Mouse (Mus musculus) left cerebral cortex, adult 11 months (tissue): ENCODE data around the gene Eea1.
"Not testable (repeated sequence)": the region's sequence is repeated elsewhere in the genome, so short reads cannot be mapped to it uniquely, and the experiment has no call there.

Experiments used
- DNase-seq: peaks from one replicate; pipeline ENCODE4 v3.0.0; 2022; ENCODE audit warnings: low spot score

The Eea1 gene

DNA sequence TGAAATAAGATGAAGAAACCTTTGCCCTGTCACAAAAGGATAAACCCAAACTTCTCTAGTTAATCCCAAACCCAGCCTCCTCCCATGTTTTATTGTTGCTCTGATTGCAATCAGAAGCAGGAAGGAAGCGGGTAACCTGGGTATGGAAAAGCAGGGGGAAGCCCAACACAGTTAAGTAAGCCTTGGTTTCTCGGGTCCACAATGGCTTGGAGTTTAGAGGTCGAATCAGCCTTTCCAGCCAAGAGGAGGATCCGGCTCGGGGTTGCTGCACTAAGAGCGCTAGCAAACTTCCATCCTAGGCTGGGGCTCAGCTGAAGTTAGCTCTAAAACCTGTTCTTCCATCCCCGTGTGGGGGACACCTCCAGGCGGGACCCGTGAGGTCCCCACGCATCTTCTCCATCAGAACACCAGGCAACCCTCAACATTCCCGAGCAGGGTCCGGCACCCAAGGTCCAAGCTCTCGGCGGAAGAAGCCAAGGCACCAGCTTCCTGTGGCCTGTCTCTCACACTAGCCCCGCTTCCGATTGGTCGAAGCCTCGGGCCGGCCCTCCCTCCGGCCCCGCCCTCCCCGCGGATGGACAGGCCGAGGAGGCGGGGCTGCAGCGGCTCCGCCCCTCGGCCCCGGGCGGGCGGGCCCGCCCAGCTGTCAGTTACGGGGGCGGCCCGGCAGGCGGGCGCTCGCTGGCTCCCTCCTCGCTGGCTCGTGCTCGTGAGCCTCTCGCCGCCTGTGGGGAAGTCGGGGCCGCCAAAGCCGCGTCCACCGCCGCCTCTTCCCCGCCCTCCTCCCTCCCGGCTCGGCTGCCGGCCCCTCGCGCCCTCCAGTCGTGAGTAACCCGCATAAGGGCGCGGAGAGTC, at the start of gene Eea1:
Eea1 (plus strand) TSS at position 605 of the 855 bp plus-strand sequence.
- DNase-seq, result peak; percentile 88

DNA sequence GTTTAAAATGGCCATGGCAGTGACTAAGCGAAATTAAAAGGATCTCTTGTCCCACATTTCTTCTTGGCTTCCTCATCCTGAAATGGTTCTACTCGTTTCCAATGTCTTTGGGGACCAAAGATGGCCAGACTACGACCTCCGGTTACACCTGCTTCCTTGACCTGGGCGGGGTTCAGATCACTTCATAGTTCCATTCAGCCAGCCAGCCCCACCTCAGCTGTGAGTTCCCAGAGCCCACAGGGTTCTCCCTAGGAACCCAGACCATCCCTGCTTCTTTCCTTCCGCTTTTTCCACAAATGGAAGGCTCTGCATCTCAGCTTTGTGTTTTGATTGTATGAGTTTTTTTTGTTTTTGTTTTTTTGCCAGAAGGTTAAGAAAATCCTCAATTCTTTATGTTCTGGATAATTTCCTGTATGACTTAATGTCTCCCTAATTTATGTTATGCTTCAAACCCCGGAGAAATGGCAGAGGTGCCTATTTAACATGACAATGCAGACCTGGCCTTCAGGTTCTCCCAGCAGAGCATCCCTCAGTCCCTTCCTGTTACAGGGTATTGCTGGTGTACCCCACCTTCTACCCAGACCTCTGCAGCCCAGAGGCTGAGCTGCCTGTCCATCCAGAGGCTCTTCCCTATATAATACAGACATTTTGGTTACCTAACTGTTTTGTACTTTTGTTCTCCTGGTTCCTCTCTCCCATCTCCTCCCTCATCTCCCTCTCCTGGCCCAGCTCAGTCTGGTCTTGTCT, 49.1 kb upstream of the Eea1 start:
- no peak for DNase-seq

DNA sequence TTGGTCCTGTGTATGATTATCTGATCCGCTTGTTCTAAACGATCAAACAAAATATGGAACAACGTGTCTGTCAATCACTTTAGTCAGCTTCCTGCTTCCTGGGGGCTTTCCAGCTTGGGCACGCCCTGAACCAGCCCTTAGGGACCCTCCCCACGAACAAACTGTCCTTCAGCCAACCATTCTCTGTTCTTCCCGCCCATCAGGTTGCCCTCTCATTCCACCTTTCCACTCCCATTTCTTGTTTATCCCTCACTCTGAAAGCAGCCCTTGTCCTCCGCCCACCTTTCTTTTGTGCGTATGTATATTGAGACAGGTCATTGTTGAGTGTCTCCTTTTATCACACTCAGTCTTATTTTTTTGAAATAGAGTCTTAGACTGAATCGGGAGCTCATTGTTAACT, 48.3 kb upstream of the Eea1 start:
- no peak for DNase-seq

DNA sequence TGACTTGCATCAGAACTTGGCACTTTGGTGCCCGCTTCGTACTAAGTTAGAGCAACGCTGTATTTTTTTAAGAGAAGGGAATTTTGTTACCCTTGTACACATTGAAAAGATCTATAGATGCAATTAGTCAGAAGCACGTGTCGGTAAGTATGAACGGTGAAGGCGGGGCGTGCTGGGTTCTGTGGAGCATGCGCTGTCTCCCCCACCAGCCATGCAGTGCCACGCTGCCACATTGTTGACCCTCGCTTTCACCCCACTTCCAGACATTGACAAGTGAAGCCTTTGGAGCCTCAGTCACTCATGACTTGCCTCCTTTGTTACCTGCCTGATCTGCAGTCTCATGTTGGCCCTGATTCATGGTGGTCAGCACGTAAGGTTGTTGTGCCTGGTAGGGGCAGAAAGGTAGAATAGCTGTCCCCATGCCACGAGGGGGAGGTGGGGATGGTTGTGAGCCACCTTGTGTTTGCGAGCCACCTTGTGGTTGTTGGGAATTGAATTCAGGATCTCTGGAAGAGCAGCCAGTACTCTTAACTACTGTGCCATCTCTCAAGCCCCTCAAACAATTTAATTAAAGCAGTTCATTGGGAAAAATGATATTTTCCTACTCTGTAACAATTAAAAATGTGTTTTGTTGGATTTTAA, 47.0 kb upstream of the Eea1 start:
- DNase-seq, result no peak

DNA sequence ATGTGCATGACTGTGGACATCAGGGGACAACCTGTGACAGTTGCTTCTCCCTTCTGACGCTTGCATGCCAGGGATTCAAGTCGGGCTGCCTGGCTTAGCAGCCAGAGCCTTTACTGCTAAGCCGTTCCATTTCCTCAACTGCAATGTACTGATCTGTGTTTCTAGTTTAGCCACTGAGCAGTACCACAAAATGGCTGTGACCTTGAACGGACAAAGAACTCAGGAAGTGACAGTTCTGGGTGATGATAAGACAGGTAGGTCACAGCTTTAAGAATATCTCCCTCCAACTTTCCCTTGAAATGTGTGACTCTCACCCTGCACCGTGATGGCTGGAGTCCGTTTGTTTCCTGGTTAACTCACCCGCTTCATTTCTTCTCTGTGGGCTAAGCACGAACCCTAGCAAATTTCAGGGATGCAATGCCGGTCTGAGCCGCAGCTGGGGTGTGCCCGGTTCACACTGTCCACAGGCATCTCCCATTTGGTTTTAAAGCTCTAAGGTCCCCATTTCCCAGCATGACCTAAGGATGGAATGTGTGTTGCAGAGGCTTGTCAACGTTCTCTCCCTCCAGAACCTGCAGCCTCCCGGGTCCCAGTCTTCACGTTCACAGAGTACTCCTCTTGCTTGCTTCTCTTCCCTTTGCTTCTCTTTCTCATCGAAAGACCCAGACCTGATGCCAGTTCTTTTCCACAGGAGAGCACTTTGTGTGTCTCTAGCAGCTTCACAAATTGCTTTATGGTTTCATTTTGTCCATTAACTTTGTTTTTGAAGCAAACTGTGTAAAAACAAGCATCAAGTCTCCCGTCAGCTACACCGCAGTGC, 46.2 kb upstream of the Eea1 start:
- DNase-seq, result peak; percentile 5

DNA sequence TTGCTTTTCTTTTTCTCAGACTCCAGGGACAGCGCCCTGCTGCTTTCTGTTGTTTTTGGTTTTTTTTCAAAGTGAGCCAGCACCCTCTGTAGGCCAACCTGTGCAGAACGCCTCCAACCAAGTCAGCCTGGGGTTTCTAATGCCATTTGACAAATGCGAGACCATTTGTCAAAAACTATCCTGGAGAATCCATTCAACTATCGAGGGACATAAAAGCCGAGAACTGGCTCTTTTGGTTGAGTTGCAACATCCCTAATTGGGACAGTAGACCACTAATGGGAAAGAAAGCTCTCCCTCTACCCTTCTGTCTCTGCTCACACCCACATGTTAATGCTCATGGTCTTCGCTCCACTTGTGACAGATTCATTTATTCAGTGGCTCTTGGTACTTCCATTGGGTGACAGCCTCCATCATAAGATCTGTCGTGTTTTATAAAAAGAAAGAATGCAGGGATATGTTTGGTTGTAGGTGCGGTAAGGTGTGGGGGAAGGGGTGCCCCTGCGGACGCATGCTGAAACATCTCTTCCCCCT, 45.5 kb upstream of the Eea1 start:
- peak; percentile 42 for DNase-seq

DNA sequence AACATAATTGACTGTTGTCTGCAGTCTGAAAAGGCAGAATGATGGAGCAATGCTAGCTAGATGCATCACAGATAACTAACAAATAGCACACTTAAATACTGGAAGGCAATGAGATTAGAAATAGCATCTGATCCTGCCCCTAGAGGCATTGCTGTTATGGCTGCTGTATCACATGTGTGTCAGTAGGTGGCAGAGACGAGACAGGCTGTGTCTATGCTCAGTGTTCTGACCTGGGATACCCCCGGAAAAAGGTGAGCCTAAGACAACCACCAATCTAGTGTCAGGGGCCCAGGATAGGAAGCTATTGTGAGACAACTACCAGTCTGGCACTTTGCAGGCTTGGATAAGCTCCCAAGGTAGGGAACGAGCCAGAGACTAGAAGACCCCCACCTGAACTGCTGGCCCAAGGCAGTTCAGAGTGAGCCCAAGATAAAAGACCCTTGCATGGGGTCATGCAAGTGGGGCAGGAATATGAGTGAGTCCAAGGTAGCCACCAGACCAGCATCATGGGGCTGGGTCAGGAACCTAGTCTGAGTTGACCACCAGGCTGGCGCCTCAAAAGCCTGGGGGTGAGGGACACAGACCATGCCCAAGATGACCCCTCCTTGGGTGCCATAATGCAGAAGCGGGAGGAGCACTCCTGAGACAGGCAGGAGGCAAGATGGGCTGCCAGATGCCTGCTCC, 41.8 kb upstream of the Eea1 start:
- peak; percentile 17 for DNase-seq

DNA sequence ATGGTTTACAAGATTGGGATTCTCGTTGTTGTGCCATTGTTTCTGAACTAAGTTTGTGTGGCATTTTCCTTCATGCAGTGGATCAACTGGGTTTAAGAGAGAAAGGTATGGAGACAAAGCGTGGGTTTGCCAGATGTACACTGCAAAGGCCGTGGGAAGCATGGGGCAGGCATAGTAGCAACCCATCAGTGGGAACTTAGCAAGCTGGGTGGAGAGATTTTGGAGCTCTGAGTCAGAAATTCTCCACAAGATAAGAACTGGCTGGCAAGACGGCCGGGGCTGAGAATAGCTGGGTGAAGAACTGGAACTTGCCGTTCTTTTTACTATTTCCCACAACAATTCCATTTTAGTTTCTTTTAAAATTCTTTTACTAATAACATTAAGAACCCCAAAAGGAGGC, 35.8 kb upstream of the Eea1 start:
- no peak for DNase-seq

DNA sequence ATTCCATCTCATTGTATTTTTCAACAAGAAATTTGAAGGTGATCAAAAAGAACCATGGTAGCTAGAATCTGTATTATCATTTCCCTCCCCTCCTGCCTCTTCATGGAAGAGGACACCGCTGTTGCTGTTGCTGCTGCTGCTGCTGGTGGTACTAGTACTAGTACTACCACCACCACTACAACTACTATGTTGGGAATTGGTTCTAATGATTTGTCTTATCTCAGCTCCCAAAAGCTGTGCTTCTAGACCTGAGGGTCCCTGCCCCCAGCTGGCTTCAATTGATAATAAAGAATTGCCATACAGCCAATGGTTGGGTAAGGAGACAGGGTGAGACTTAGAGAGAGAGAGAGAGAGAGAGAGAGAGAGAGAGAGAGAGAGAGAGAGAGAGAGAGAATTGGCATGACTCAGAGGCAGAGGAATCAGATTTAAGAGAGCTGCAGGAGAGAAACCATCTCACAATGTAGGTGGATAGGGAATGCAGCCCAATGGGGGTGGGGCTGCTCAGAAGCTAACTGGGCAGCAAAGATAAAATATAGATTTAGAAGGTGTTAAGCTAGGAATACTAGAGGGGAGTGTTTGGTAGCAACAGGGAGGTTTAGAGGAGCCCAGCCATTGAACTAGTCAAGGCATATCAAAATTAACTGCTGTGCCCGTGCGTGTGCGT, 31.1 kb upstream of the Eea1 start:
- DNase-seq, result no peak

DNA sequence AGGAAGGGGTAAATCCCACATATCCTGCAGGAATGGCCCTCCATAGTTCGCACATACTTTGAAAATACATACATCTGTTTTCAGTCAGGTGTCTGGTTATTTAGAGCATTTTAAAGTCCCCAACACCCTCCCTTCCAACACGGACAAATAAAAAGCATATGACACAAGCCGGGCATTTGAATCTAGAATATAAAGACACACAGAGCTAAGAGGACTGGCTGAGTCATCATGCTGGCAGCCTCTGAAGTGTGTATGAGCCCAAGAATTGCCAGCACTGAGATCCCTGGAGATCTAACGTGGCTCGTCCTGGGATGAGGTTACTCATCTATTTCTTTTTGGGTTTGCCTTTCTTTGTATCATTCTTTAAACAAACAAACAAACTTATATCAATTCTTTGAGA, 29.4 kb upstream of the Eea1 start:
- no peak for DNase-seq

DNA sequence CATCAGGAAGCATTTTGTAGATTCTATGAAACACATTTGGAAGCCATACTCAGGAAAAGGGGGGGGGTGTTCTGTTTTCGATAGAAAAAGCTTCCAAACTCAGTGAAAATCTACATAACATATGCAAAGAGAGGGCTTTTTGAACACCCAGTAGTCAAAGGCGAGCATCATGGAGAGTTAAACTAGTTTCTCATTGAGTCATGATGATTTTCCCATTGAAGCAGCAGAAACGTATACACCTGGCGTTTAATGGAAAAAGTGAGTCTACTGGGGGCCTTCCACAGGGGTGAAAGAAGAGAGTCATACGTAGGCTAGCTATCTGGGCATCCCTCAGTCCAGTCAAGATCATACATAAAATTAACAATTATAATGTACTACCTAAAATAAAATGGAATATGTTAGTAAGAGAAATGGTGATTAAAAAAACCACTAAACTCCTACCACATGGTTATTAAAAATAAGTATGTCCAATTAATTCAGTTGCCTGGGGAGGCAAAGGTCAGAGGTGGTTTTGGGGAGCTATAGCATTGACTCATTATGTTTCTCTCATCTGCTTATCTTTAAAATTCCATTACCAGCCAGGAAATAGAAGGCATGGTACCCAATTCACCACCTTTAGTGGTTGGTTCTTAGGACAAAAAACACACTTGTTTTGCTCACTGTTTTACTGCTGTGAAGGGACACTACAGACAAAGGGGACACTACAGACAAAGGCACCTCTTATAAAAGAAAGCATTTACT, 25.8 kb upstream of the Eea1 start:
- DNase-seq, result no peak

DNA sequence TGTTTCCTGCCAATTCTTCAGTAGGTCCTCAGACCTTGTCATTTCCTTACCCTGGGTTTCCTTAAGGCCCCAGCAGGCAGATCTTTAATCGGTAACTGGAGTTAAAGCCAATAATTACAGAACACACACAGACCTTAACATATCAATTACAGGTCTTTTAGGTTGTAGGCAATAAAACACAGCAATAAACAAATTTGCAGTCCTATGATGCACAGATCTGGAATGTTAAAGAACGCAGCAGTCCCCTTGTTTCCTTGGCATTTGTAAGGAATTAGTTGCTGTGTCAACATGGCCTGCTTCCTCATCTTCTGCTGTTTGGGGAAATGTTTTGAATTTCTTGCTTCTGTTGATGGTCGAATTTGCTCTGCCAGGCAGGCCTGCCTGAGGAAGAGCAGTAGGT, 21.7 kb upstream of the Eea1 start:
- DNase-seq, result no peak

DNA sequence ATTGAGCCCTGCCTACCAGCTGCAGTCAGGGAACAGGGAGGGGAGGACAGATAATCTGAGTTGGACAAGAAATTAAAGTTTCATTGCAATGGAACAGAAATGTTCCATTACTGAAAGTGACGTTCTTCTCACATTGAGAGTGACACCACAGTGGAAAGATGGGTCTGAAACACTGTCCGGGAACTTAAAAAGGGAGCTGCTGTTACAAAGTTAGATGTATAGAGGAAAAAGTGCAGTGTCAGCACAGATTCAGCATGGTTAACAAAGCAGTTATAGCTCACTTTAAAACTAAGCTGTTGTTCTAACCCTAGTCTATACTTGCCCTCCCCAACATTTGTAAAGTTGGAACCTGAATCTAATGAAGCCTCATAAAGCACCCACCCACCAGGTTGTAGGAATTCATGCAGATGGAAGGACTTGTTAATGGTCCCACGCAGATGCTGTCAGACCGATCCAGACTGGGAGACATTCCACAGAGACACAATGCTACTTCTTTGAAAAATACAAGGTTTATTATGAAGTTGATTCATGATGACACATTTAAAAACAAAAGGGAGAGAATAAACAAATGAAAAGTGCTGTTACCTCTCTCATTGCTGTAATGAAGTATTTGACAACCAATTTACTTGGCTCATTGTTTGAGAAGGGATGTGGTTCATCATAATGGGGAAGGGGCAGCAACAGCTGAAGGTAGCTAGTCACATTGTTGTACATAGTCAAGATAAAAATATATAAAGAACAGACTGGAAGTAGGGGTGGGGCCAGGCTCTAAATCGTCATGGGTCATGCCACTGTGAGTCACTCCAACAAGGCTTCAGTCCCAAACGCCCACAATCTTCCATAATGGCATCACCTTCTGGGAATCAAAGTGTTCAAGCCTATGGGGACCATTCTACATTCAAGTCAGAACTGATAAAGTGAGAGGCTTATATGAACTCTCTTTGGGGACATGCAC, 16.9 kb upstream of the Eea1 start:
- no peak for DNase-seq

DNA sequence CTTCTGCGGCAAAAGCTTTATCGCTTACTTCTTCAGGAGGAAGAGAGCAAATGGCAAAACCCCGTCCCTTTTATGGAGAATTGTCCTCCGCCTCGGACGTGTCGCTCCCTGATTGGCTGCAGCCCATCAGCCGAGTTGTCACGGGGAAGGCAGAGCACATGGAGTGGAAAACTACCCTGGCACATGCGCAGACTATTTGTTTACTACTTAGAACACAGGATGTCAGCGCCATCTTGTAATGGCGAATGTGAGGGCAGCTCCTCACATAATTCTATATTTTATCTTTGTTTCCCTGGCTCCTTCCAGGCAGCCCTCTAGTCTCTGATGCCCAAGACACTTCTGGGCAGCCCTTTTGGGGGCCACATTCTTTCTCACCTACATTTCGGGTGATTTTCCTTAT, 6.8 kb upstream of the Eea1 start:
- DNase-seq, result not testable (repeated sequence)

DNA sequence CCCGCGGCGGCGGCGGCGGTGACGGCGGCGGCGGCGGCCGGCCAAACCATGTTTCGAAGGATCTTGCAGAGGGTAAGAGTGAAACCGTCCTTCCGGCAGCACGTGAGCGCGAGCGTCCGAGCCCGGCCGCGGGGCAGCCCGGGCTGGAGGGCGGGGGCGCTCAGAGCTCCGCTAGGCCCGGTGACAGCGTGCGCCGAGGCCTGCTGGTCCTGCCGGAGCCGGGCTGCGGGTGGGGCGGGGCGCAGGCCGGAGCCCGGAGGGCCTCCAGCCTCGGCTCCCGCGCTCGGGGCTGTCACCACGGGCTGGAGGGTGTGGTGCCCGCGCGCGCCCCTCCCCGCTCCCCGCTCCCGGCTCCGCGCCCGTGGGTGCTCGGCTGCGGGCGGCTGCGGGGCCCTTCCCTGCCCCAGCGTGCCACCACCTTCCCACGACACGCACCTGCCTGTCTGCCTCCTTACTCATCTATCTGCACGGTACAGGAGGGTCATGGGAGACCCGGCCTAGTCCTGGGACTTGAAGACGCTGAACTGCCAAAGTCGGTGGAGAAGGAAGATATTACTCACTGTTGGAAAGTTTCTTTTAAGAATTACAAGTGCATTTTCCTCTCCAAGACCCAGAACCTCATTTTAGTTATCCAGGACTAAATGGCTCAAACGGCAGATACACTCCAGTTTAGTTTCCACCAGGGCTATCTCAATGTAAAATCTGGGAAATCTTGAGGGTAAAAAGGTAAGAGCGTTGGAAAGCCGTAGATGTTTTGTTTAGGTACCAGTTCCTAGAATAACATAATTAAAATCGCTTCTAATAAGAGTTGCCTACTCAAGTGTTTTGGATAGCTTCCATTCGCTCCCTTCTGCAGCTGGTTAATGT, 684 bp downstream of the Eea1 start:
- no peak for DNase-seq

DNA sequence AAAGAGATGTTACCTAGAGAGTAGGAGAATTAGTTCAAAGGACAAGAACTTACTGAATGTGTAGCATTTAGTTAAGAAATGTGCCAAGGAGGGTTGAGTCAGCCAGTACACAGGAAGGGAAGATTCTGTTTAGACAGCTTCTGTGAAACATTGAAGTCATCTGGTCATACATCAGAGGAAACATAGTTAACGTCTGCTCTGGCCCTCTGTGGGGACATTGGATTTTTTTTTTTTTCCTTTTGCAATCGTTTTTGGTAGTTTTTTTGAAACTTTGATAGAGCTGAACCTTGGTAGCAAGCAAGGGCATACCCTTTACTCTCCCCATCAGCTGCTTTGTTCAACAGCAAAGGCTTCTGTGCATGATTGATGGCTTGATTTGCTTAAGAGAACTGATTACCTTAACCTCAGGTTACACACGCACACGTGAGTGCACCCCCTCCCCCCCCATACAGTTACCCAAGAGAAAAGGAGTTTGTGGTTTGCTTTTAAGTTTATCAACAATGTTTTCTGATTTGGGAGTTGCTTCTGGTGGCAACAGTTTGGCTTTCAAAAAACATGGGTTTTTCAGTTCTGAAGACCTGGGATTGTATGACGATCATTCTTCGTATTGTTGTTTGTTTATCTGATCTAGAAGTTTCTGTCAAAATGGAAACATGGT, 1.4 kb downstream of the Eea1 start:
- no peak for DNase-seq

DNA sequence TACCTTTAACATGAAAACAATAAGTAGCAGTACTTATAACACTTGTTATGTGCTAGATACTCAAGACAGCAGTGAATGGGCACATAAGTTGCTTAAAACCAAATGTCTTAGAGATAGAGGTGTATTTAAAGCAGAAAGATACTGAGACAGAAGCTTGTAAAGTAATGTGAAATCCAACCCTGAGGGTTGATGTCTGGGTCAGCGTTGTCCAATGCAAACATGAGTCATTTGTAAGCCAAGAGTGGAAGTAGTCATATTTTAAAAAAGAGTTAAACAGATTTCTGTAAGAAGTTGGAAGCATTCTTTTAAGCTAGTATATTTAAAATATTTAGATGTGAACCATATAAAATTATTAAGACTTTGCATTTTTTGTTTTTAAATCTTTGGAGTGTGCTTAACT, 4.6 kb downstream of the Eea1 start:
- no peak for DNase-seq
